Mouse (Mus musculus) lung, embryonic 16.5 days (tissue): ENCODE measurements around the gene Fastk. TPM values are rescaled to one million over a fixed set of nuclear protein-coding genes. Genes with fewer than 3 reads are reported as not detected.

Experiments
- ATAC-seq: fragments of 200-750 bp; cut with Nextera tagmentation; 2 replicates; pipeline ENCODE4 v1.8.0; 2017; ENCODE audit warnings: low read depth, mild to moderate bottlenecking, moderate library complexity
- H3K27ac ChIP-seq: fragments of 300-500 bp; sonication (generic); 2 replicates; pipeline ENCODE4 v1.5.1; 2014; ENCODE audit warnings: mild to moderate bottlenecking, control low read depth, low read length
- H3K27me3 ChIP-seq: fragments of 300-500 bp; sonication (generic); 2 replicates; pipeline ENCODE4 v1.6.1; 2014; ENCODE audit warnings: low read depth, low read length, mixed read lengths; ENCODE audit not compliant: control insufficient read depth, insufficient read depth
- H3K36me3 ChIP-seq: fragments of 300-500 bp; sonication (generic); 2 replicates; pipeline ENCODE4 v1.6.1; 2014; ENCODE audit warnings: low read length; ENCODE audit not compliant: control insufficient read depth, insufficient read depth
- H3K4me1 ChIP-seq: fragments of 300-500 bp; sonication (generic); replicated peaks from 2 replicates; pipeline ENCODE4 v1.6.1; 2014; ENCODE audit warnings: low read length, mixed read lengths; ENCODE audit not compliant: control insufficient read depth, insufficient read depth
- H3K4me2 ChIP-seq: fragments of 300-500 bp; sonication (generic); 2 replicates; pipeline ENCODE4 v1.6.1; 2014; ENCODE audit warnings: low read depth, low read length, control low read depth
- H3K4me3 ChIP-seq: fragments of 300-500 bp; sonication (generic); 2 replicates; pipeline ENCODE4 v1.5.1; 2014; ENCODE audit warnings: mild to moderate bottlenecking, low read length, control low read depth
- H3K9ac ChIP-seq: fragments of 300-500 bp; sonication (generic); 2 replicates; pipeline ENCODE4 v1.6.1; 2014; ENCODE audit warnings: low read length, control low read depth
- H3K9me3 ChIP-seq: fragments of 300-500 bp; sonication (generic); 2 replicates; pipeline ENCODE4 v1.6.1; 2016; ENCODE audit warnings: low read length; ENCODE audit not compliant: control insufficient read depth
- WGBS: fragments of 180-500 bp; shearing (Covaris S2); extraction: QIAGEN DNeasy Blood & Tissue Kit; methylation state at CpG from one replicate; pipeline ENCODE4 v1.1.7; 2014; 5-methylcytosine and 5-hydroxymethylcytosine counted together
- polyA plus RNA-seq: library from polyadenylated mRNA; unstranded; fragments of >200 nt; fragmentation: Nextera tagmentation; extraction: Ambion mirVana; gene quantifications from 2 replicates; pipeline ENCODE4 v1.2.1, GENCODE M21; 2015

Fastk gene
- polyA plus RNA-seq: 96.6 and 99.2 TPM in 2 replicates

GRCm38 (mm10) chr5:24444746-24445427 lies at the start of gene Fastk:
Fastk (minus strand) TSS chr5:24445287.
- peak; percentile 91 for ATAC-seq
- H3K27me3 ChIP-seq: no peaks in the 10 kb centered on the region
- no peaks in the 10 kb centered on the region for H3K9me3 ChIP-seq
- whole genome bisulfite sequencing: under 1% methylated on average over 60 of the region's 60 CpGs
- peak within 1 kb of the TSS; percentile 88 for H3K27ac ChIP-seq
- H3K4me1 ChIP-seq: peaks cover 28% of the 10 kb centered on the region
- peak within 1 kb of the TSS; percentile 96 for H3K4me3 ChIP-seq
- peaks cover 12% of the 10 kb centered on the region; the same call in 1 of the 2 replicates for H3K36me3 ChIP-seq
- H3K4me2 ChIP-seq: peak within 1 kb of the TSS; percentile 91
- H3K9ac ChIP-seq: peak within 1 kb of the TSS; percentile 98

- no peak overlapping the region for H3K4me3 ChIP-seq
- H3K27me3 ChIP-seq: no peaks in the 10 kb centered on the region
- H3K9me3 ChIP-seq: no peaks in the 10 kb centered on the region
- no peaks in the 10 kb centered on the region; the same call in none of the 2 replicates for H3K4me1 ChIP-seq
- H3K36me3 ChIP-seq: peaks cover 59% of the 10 kb centered on the region
- no peak overlapping the region for H3K9ac ChIP-seq
- H3K27ac ChIP-seq: no peak overlapping the region
- 70% methylated on average over 16 of the region's 16 CpGs for WGBS
- H3K4me2 ChIP-seq: no peak overlapping the region
- no peak for ATAC-seq
These were observed 47.6 kb upstream of the Fastk start for GRCm38 (mm10) chr5:24492546-24493285.

GRCm38 (mm10) chr5:24490413-24490920 lies 45.4 kb upstream of the Fastk start:
- Histone ChIP-seq H3K27ac (no peak overlapping the region), H3K9me3 (no peaks in the 10 kb centered on the region), H3K9ac (no peak overlapping the region), H3K4me1 (no peaks in the 10 kb centered on the region; the same call in none of the 2 replicates), H3K27me3 (no peaks in the 10 kb centered on the region), H3K36me3 (peaks cover 64% of the 10 kb centered on the region), H3K4me3 (no peak overlapping the region), H3K4me2 (no peak overlapping the region)
- WGBS: 86% methylated on average over 14 of the region's 14 CpGs
- no peak for ATAC-seq

GRCm38 (mm10) chr5:24486738-24487137 lies 41.7 kb upstream of the Fastk start:
- H3K36me3 ChIP-seq: peaks cover 61% of the 10 kb centered on the region
- 84% methylated on average over 5 of the region's 5 CpGs for WGBS
- ATAC-seq: no peak

GRCm38 (mm10) chr5:24486097-24486496 lies 41.0 kb upstream of the Fastk start:
- H3K4me1 ChIP-seq: peaks cover 5% of the 10 kb centered on the region
- no peaks in the 10 kb centered on the region for H3K9me3 ChIP-seq
- H3K27ac ChIP-seq: no peak overlapping the region
- no peaks in the 10 kb centered on the region for H3K27me3 ChIP-seq
- no peak overlapping the region for H3K4me3 ChIP-seq
- H3K9ac ChIP-seq: no peak overlapping the region
- ATAC-seq: peak; percentile 34; the same call in 1 of the 2 replicates
- no peak overlapping the region for H3K4me2 ChIP-seq
- peaks cover 57% of the 10 kb centered on the region for H3K36me3 ChIP-seq
- WGBS: 1% methylated on average over 8 of the region's 8 CpGs

More at GRCm38 (mm10) chr5:24486738-24487137, 41.7 kb upstream of the Fastk start:
- no peak overlapping the region for H3K4me3 ChIP-seq
- no peak overlapping the region for H3K27ac ChIP-seq
- no peak overlapping the region for H3K9ac ChIP-seq
- H3K9me3 ChIP-seq: no peaks in the 10 kb centered on the region
- no peaks in the 10 kb centered on the region for H3K27me3 ChIP-seq
- H3K4me2 ChIP-seq: no peak overlapping the region
- peaks cover 5% of the 10 kb centered on the region for H3K4me1 ChIP-seq

- no peak overlapping the region for H3K4me2 ChIP-seq
These were observed 39.9 kb upstream of the Fastk start for GRCm38 (mm10) chr5:24484963-24485362.

GRCm38 (mm10) chr5:24483326-24483725 lies 38.2 kb upstream of the Fastk start:
- Histone ChIP-seq H3K9me3 (no peaks in the 10 kb centered on the region), H3K4me2 (no peak overlapping the region), H3K27me3 (no peaks in the 10 kb centered on the region), H3K27ac (no peak overlapping the region), H3K9ac (peak overlapping the region; percentile 15; the same call in 1 of the 2 replicates), H3K4me1 (peaks cover 5% of the 10 kb centered on the region), H3K4me3 (no peak overlapping the region), H3K36me3 (peaks cover 51% of the 10 kb centered on the region)
- whole genome bisulfite sequencing: 25% methylated on average over 11 of the region's 11 CpGs
- peak; percentile 51; the same call in 1 of the 2 replicates for ATAC-seq

More at GRCm38 (mm10) chr5:24484963-24485362, 39.9 kb upstream of the Fastk start:
- Histone ChIP-seq H3K9me3 (no peaks in the 10 kb centered on the region), H3K27ac (no peak overlapping the region), H3K36me3 (peaks cover 58% of the 10 kb centered on the region), H3K4me3 (no peak overlapping the region), H3K27me3 (no peaks in the 10 kb centered on the region), H3K9ac (no peak overlapping the region), H3K4me1 (peaks cover 5% of the 10 kb centered on the region)
- WGBS: 60% methylated on average over 22 of the region's 22 CpGs
- no peak for ATAC-seq

- Histone ChIP-seq H3K27ac (no peak overlapping the region), H3K9me3 (no peaks in the 10 kb centered on the region), H3K4me3 (no peak overlapping the region), H3K36me3 (peaks cover 51% of the 10 kb centered on the region), H3K9ac (peak overlapping the region; percentile 24), H3K4me2 (no peak overlapping the region), H3K27me3 (no peaks in the 10 kb centered on the region), H3K4me1 (peaks cover 5% of the 10 kb centered on the region)
- 49% methylated on average over 41 of the region's 41 CpGs for WGBS
- ATAC-seq: peak; percentile 2; the same call in 1 of the 2 replicates
These were observed 37.4 kb upstream of the Fastk start for GRCm38 (mm10) chr5:24482247-24483079.
